Mouse (Mus musculus): ENCODE data around the gene Iqgap1. TPM values are rescaled to one million over a fixed set of nuclear protein-coding genes. Genes with fewer than 3 reads are reported as not detected.
A peak's percentile ranks its signal among the peaks of the same experiment; 100 is the strongest.

The Iqgap1 gene
- total RNA-seq, 2 experiments from 2014 or later: 74.3 to 74.9 TPM

DNA sequence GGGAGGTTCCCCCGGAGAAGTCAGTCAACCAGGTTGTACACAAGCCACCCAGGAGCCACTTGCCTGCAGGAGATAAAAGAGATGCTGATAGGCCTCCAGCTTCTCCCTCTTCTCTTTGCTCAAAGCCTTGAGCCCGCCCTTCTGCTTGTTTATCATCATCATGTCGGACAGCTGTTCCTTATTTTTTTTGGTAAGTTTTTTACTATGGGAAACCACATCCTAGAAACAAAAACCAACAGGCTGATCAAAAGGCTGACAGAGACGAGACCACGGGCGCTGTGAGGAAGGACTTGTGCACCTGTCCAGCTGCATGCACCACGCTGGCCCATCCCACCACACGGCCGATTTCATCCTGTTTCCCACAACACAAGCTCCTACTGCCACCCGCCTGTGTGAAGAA is 89.6 kb downstream of the Iqgap1 start:
- no peak for DNase-seq
- intact Hi-C loops (cut with DNase I): loop anchor here (10.0 kb wide), 1 partner anchor 419 kb away; no protein-coding TSS in a partner anchor

DNA sequence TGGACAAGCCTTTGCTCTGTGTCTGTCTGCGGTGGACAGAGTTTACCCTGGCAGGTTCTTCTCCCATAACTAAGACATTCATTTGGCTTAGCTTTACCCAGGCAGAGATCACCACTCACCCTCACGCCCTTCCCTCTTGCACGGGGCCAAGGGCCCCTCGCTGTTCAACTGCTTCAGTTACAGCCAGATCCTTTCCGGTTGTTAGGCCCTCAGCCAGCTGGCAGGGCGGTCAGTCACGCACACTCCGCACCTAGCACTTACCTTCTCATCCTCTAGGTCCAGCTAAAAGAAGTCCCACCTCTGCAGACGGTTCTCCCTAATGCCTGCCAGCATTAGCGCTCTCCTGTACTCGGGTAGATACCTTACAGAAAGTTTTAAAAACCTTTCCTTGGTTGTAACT is 92.8 kb downstream of the Iqgap1 start:
- intact Hi-C loops (cut with DNase I): loop anchor here (10.0 kb wide), 1 partner anchor 422 kb away; no protein-coding TSS in a partner anchor
- DNase-seq: no peak

DNA sequence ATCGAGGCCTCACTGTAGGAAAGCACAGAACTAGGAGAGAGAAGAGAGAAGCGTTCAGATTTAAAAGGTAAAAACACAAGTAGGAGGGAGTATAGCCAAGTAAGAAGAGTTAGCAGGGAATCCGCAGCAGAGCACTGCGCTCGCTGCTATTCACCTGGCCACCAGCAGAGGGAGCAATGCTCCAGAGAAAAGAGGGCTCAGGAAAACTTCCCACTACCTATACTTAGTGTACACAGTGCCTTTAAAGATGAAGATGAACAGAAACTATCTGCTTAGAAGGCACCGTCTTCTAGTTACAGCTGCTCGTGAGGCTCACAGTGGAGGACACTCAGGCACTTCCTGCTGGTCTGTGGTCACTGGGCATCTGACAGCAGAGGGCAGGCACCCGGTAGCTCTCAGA is 96.1 kb downstream of the Iqgap1 start:
- DNase-seq: peak; percentile 82 to 86
- intact Hi-C loops (cut with DNase I): loop anchor here (1.0 to 10.0 kb wide), 2 partner anchors 120 to 425 kb away; no protein-coding TSS in a partner anchor

DNA sequence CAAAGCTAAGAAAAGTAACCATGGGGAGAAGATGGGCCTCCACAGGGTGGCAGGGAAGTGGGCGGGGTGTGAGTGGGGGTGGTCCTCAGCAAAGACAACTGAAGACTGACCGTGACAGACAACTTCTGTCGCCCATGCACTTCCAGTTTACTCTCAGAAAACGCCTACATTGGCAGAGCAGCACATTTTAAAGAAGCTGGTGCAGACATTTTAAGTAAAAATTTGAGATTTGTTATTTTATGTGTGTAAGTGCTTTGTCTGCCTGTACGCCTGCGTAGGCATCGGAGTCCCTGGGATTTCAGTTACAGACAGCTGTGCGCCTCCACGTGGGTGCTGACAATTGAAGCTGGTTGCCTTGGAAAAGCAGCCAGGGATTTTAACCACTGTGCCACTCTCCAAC is 104.7 kb downstream of the Iqgap1 start:
- intact Hi-C loops (cut with DNase I): no loop called here

DNA sequence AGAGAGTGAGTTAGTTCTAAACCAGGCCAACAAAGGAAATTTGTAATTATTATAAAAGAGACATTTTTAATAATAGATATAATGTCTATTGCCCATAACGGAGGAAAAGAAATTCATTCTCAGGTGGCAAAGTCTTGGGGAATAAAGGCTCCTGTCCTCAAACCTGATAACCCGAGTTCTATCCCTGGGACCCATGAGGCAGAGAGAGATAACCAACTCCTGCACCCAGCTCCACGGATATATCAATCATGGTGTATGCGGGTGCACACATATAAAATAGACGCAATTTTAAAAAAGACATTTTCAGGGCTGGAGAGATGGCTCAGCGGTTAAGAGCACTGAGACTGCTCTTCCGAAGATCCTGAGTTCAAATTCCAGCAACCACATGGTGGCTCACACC is 106.2 kb downstream of the Iqgap1 start:
- DNase-seq: no peak
- intact Hi-C loops (cut with DNase I): loop anchor here (5.0 kb wide), 1 partner anchor 332 kb away; the partner anchor contains the start of gene Fes

More for the DNA sequence above, 104.7 kb downstream of the Iqgap1 start:
- no peak for DNase-seq

DNA sequence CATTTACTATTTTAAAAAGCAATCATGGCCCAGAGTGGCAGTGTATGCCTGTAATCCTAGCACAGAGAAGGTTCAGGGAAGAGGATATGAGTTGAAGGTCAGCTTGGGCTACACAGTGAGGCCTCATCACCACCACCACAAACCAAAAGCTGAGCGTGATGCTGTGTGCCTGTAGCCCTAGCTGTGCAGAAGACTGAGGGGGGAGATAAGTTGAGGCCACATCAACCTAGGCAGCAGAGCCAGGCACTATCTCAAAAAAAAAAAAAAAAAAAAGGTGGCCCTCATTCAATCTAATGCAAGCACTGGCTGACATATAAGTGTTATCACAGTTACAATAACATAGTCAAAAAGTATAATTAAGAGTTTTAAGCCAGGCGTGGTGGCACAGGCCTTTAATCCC is 106.7 kb downstream of the Iqgap1 start:
- intact Hi-C loops (cut with DNase I): loop anchor here (5.0 kb wide), 1 partner anchor 332 kb away; the partner anchor contains the start of gene Fes
- DNase-seq: no peak

DNA sequence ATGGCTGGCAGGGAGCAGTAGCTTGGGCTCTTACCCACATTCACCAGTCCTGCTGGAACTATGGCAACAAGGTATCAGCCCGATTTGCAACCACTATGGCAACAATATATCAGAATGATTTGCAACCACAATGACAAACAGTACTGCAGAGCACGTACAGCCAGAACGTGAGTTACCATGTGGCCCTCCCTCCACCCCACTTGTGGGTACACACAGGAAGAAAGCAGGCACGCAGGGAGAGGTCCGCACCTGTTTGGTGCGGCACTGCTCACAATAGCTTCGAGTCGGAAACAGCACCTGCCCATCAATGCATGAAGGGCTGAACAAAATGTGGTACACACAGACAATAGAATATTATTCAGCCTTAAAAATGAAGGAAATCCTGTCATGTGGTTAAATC is 107.3 kb downstream of the Iqgap1 start:
- intact Hi-C loops (cut with DNase I): loop anchor here (5.0 kb wide), 1 partner anchor 331 kb away; the partner anchor contains the start of gene Fes

DNA sequence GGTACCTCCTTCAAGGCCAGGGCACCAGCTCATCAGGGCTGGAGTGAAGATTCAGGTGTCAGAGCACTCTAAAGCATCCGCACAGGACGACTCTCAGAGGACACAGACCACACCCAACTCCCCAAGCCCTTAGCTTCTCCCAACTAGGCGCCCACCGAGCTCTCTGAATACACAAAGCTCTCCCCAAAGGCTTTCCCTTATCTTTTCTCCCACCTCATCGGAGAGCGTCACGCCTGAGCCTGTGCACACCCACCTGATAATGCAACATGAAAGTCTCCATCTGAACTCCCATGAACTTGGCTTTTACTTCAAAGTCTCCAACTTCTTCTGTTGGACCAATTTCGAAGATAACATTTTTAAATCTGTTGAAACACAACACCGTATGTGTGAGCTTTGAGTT is 109.0 kb downstream of the Iqgap1 start:
- DNase-seq: no peak
- intact Hi-C loops (cut with DNase I): loop anchor here (5.0 kb wide), 1 partner anchor 329 kb away; the partner anchor contains the start of gene Fes

More for the DNA sequence above, 107.3 kb downstream of the Iqgap1 start:
- DNase-seq: no peak

DNA sequence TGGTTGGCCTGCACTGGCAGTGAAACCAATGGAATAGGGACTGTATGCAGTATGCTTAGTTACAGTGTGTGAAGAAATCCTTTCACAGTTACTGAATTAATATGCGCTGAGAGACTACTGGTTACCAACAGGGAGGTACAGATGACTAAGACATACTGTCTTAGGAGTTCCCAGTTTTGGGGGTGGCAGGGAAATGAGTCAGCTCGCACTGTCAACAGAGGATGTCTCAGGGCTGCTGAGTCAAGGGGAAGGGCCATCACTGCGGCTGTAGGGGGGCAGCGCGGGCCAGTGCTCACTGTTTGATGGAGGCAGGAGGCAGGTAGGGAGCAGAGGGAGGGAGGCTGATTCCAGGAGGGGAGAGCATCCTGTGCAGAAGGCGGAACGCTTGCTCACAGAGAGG is 110.5 kb downstream of the Iqgap1 start:
- intact Hi-C loops (cut with DNase I): loop anchor here (5.0 kb wide), 1 partner anchor 328 kb away; the partner anchor contains the start of gene Fes
- no peak for DNase-seq

DNA sequence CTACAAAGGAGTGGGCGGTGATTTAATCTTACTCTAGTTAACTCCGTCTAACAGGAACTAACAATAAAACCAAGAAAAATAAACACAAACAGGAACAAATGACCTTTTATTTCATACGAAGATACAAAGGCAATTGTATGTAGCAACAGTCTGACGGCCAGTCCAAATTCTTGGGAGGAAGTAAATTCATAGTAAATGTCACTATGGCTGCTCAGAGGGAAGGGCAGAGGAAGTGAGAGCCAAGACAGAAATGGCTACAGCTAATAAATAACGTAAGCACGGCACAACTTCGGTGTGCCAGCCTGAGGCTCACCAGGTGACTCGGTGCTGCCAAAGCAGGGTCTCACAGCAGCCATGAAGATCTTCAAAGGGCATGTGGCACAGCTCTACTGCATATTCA is 114.3 kb downstream of the Iqgap1 start:
- DNase-seq: no peak
- intact Hi-C loops (cut with DNase I): no loop called here

DNA sequence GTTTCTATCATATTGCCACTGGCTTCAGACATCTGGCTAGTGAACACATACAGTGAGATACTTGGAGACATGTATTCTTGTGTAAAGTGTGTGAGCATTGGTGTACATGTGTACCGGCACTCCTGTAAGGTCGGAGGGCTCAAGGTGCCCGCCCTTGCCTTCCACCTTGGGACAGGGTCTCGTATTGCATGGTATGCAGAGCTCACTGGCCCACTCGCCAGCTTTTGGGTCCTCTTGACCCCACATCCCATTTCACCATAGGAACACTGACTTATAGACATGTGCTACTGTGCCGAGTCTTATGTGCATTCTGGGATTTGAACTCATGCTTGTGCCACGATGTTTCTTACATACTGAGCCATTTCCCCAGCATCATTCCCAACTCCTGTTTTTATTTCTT is 115.4 kb downstream of the Iqgap1 start:
- no peak for DNase-seq
- intact Hi-C loops (cut with DNase I): no loop called here

DNA sequence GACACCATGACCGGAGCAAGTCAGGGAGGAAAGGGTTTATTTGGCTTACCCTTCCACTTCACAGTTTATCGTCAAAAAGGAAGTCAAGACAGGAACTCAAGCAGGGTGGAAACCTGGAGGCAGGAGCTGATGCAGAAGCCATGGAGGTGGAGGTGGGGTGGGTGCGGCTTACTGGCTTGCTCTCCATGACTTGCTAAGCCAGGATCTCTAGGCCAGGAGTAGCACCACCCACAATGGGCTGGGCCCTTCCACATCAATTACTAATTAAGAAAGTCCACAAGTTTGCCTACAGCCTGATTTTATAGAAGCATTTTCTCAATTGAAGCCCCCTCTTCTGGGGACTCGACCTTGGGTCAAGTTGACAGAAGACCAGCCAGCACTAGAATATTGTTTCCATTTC is 121.7 kb downstream of the Iqgap1 start:
- DNase-seq: no peak
- intact Hi-C loops (cut with DNase I): no loop called here

DNA sequence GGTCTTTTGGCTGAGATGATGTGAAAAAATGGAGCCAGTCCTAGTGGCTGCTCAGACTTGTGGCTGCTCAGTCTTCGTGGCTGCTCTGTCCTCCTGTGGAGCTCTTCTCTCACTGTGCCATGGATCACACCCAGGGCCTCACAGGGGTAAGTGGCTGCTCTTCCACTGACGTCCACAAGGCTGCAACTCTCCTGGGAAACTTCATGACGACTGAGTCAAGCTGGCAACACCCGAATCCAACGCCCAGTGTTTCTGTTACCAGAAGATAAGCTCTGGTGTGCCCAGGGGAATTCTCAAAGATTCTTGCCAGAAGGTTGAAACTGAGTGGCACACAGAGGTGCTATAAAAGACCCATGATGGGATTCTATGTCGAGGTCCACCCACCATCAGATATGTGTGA is 123.3 kb downstream of the Iqgap1 start:
- DNase-seq: no peak
- intact Hi-C loops (cut with DNase I): no loop called here

DNA sequence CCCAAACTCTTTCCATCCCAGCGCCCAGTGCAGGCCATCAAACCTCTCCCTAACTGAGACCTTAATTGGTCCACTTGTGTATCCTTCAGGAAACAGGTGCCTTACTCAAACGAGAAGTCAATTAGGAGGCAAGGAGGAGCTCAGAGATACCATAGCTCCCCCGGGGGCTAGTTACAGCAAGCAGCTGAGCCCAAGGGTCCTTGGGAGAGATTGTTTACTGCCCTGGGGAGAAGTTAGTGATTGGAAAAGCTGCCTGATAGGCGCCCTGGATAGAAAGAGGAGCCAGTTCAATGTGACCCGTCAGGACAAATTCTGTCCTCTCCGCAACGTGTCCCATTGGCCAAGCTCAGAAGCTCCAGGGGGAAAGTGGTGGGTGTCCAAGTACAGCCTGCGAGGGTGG is 126.1 kb downstream of the Iqgap1 start:
- intact Hi-C loops (cut with DNase I): loop anchor here (10.0 kb wide), 1 partner anchor 315 kb away; the partner anchor contains the start of gene Fes
- no peak for DNase-seq

DNA sequence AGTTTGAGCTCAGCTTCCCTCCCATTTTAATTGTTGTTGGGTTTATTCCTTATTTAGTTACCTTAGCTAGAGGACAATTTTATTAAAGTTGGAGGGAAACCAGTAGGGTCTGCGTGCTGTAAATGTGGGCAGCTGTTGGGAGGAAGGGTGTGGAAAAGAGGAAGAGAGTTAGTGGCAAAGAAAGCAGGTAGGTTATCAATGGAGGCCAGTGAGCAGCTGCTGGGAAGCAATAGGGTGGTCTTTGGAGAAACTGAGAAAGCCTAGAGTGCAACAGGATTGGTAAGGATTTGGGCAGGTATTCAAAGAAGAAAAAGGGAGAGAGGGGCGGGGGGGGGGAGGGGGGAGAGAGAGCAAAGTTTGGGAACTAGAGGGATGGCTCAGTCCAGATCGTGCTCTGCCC is 126.8 kb downstream of the Iqgap1 start:
- no peak for DNase-seq
- intact Hi-C loops (cut with DNase I): loop anchor here (10.0 kb wide), 1 partner anchor 314 kb away; the partner anchor contains the start of gene Fes

DNA sequence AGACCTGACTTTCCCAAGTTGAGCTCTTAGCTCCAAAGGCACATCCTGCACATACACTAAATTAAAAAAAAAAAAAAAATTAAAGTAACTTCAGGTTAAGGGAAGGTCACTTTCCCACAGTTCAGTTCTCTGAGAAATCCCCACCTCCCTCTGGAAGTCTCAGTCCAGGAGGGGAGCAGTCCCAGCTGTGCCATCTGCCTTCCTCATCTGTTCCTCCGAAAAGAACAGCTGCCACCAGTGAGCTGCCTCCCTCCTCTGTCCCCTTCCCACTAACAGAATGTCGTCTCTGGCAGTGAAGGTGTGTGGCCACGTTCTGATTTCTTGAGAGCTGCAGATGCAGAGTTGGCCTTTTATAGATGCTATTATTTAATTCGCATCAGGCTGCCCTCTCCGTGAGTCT is 127.9 kb downstream of the Iqgap1 start:
- DNase-seq: no peak
- intact Hi-C loops (cut with DNase I): loop anchor here (10.0 kb wide), 1 partner anchor 313 kb away; the partner anchor contains the start of gene Fes

DNA sequence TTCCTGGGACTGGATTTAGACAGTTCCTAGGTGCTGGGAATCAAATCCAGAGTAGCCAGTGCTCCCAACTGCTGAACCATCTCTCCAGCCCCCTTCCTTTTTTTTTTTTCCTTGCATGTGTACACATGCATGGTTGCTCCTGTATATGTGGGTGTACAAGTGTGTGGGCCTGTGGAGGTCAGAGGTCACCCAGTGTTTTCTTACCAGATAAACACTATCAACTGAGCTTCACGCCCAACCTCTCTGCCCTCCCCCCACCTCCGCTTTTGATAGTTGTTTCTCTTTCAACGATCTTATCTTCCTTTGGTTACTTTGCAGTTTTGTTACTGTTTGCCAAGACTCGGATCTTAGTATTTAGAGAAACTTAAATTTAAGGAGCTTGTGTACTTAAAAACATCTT is 128.9 kb downstream of the Iqgap1 start:
- no peak for DNase-seq
- intact Hi-C loops (cut with DNase I): loop anchor here (10.0 kb wide), 1 partner anchor 312 kb away; the partner anchor contains the start of gene Fes

DNA sequence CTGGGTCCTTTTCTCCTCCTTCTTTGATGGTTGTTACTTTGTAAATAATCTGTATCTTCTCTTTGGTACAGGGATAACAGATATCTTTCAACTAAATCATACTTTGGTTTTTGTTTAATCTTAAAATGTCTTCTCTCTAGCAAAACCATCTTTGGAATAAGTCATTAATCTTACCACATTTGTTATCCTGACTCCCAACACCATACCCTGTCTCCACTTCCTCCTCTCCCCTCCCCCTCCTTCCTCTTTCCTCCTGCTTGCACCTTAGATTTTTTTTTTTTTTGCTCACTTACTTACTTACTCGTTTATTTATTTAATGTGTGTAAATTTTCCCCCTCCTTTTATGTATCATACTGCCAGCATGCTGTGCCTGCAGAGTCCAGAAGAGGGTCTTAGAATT is 129.4 kb downstream of the Iqgap1 start:
- intact Hi-C loops (cut with DNase I): loop anchor here (10.0 kb wide), 1 partner anchor 312 kb away; the partner anchor contains the start of gene Fes
- DNase-seq: no peak

DNA sequence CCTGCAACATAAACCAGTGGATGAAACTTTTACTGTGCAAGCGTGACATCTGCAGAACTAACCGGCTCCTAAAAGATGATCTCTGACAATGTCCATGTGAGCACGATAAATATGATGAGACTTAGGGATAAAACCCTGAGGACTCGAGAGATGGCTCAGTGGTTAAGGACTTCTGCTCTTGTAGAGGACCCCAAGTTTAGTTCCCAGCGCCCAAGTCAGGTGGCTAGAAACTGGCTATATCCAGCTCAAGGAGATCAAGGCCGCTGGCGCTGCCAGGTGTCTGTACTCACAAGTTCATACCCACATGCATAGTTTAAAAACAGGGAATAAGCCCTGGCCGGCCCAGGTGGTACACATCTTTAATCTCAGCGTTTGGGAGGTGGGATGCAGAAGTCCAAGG is 133.3 kb downstream of the Iqgap1 start:
- no peak for DNase-seq
- intact Hi-C loops (cut with DNase I): loop anchor here (10.0 kb wide), 1 partner anchor 308 kb away; the partner anchor contains the start of gene Fes

DNA sequence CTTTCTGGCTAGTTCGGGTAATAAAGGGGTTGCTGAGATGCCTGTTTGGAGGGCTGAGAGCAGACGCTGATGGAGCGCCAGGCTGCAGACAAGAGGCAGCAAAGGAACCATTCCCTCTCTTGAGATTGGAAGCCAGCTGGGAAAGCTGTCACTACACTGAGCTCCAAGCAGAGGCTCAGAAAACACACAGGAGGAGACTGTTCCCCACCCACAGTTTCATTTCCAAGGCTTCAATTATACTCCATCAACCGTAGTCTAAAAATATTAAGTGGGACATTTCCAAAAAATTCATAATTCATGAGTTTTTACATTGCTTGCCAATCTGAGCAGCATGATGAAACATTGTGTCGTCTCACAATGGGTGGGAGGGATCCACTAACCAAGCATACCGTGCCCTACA is 134.6 kb downstream of the Iqgap1 start:
- intact Hi-C loops (cut with DNase I): loop anchor here (10.0 kb wide), 1 partner anchor 306 kb away; the partner anchor contains the start of gene Fes

DNA sequence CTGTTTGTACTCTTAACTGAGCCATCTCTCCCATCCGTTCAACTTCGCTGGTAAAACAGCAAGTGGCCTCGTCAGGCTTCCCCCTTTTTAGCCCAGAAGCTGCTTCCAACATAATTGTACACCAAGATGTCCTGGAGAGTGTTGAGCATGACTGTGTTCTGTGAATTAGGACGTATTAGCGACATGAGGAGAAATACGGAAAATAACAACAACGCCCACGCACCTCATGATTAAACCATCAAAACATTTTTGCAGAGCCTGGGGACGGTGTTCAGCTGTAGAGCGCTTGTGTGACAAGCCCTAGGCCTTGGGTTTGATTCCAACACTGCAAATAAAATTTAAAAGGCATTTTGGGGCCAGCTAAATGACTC is 136.6 kb downstream of the Iqgap1 start:
- intact Hi-C loops (cut with DNase I): loop anchor here (2.0 to 5.0 kb wide), 4 partner anchors 37 to 102 kb away; no protein-coding TSS in a partner anchor
- peak; percentile 55 for DNase-seq

More for the DNA sequence above, 134.6 kb downstream of the Iqgap1 start:
- DNase-seq: peak in 1 of 2 experiments; percentile 22

DNA sequence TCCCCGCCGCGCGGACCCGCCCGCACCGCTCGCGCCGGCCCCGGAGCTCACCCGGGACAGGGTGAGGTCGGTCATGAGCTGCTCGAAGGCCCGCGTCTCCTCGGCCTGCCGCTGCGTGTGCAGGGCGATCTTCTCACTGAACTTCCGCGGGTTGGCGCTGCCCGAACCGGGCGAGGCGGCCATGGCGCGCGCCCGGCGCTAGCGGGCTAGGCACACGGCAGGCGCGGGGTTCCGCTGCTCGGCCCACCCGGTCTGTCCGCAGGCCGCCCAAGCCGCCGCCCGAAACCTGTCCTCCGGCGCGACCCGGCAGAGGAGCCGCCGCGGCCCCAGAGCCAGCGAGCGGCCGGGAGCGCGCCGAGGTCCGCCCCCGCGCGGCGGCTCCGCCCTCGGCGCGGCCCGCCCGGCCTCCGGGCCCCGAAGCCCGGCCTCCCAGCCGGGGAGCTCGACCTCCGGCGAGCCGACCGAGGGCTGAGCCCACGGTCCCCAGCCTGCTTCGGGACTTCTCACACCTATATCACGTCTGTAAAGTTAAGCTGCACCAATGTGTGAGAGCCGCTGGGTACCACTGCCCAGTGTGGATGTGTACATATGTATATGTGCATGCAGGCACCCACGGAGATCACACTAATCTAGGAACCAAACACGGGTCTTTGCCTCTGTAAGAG is 137.1 kb downstream of the Iqgap1 start, which contains the start of gene Crtc3:
Gene Crtc3, minus strand, starts transcription at position 322 of the 665 bp plus-strand sequence.
- intact Hi-C loops (cut with DNase I): loop anchor here (2.0 to 5.0 kb wide), 4 partner anchors 36 to 101 kb away; no protein-coding TSS in a partner anchor
- DNase-seq: peak; percentile 80 to 83

Data from heart, postnatal 10 days (tissue).